Mouse (Mus musculus): ENCODE results near the gene Abi1. TPM values are rescaled to one million over a fixed set of nuclear protein-coding genes. Genes with fewer than 3 reads are reported as not detected.
A peak's percentile ranks its signal among the peaks of the same experiment; 100 is the strongest.
"Not testable (repeated sequence)": the region's sequence is repeated elsewhere in the genome, so short reads cannot be mapped to it uniquely, and the experiment has no call there.

Abi1 gene
- polyA plus RNA-seq, 1 experiment from 2014 or later, result 21.0 TPM

DNA sequence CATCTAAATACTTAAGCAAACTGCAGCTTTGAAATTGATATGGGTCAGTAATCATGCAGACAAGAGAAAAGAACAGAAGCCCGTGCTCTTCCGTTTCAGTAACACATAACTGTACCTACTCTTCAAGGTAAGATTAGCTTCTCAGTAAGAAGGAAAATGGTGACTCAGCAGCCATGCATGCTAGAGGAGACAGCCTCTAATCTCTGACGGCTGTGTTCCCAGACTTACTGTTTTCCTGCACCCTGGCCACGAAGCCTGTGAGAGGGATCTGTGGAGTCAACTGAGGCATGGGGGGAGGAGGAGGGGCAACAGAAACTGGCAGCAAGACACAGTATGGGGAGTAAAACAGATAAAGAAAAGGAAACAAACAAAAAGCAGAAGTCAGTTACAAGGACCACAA lies 90.1 kb downstream of the Abi1 start:
- Histone ChIP-seq H3K27ac (no peak overlapping the region), H3K4me3 (no peak overlapping the region), H3K9me3 (replicated peaks) (no peaks in the 10 kb centered on the region), H3K4me1 (peaks cover 8% of the 10 kb centered on the region), H3K9ac (no peak overlapping the region), H3K36me3 (peaks cover 31% of the 10 kb centered on the region), H3K27me3 (replicated peaks) (no peaks in the 10 kb centered on the region), H3K4me2 (no peak overlapping the region)
- 23% methylated on average over 4 of the region's 4 CpGs for WGBS (ENCODE audit: insufficient replicate concordance)
- peak; percentile 66; the same call in 1 of the 2 replicates for ATAC-seq

DNA sequence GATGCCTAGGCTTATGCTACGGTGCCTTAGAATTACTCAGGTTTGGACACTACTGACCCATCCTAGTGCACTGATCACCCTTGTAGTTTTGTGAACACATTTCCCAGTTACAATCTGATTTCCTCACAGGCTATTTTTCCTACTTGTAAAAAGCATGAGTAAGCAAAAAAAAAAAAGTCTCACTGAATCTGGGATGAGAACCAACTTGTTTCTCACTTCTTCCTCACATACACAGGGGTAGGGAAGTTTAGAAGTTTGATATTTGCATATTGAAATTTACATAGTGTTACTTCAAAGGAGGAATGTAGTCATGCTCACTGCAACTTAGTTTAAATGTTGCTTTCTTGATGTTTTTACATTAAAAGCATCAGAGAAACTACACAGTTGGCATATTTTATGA lies 106.5 kb downstream of the Abi1 start:
- no peak for ATAC-seq

DNA sequence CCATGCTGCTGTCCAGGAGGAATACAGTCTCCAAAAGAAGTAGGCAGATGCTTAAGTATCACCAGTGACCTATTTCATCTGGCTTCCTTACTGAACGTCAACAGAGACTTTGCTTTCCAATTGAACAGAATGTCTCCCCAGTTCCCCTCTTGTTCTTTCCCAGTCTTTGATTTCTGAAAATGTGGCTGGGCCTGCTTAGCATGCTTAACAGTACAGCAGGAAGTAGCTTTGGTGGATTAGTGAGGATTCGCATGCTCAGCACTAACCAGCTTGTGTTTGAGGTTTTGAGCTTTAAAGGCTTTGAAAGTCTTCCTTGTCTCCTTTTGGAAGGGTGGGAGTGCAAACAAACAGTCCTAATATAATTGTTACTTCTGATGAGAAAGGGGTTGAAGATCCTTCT lies 111.8 kb downstream of the Abi1 start:
- ATAC-seq, result no peak
- no peak overlapping the region for H3K9ac ChIP-seq
- WGBS (ENCODE audit: insufficient replicate concordance), result 73% methylated on average over 2 of the region's 2 CpGs
- no peaks in the 10 kb centered on the region for H3K9me3 ChIP-seq (replicated peaks)
- H3K27ac ChIP-seq, result no peak overlapping the region
- H3K4me1 ChIP-seq, result no peaks in the 10 kb centered on the region; the same call in 1 of the 2 replicates
- peaks cover 53% of the 10 kb centered on the region for H3K36me3 ChIP-seq
- no peak overlapping the region for H3K4me3 ChIP-seq
- H3K27me3 ChIP-seq (replicated peaks), result no peaks in the 10 kb centered on the region
- no peak overlapping the region for H3K4me2 ChIP-seq

More for the DNA sequence above, 106.5 kb downstream of the Abi1 start:
- Histone ChIP-seq H3K9ac (no peak overlapping the region), H3K36me3 (peaks cover 81% of the 10 kb centered on the region), H3K27ac (no peak overlapping the region), H3K27me3 (replicated peaks) (no peaks in the 10 kb centered on the region), H3K4me1 (no peaks in the 10 kb centered on the region), H3K4me2 (no peak overlapping the region), H3K9me3 (replicated peaks) (no peaks in the 10 kb centered on the region), H3K4me3 (no peak overlapping the region)
- 79% methylated on average over 1 of the region's 1 CpGs for WGBS (ENCODE audit: insufficient replicate concordance)

DNA sequence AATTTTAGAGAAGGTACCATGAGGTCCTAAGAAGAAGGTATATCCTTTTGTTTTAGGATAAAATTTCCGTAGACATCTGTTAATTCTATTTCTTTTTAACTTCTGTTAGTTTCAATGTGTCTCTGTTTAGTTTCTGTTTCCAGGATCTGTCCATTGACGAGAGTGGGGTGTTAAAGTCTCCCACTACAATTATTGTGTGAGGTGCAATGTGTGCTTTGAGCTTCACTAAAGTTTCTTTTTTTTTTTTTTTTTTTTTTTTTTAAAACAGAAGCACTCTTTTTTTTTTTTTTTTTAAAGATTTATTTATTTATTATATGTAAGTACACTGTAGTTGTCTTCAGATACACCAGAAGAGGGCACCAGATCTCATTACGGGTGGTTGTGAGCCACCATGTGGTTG lies 114.1 kb downstream of the Abi1 start:
- not testable (repeated sequence) for H3K4me2 ChIP-seq; H3K27ac ChIP-seq; H3K4me3 ChIP-seq; ATAC-seq; H3K4me1 ChIP-seq; H3K9ac ChIP-seq; H3K9me3 ChIP-seq (replicated peaks); H3K27me3 ChIP-seq (replicated peaks)
- peaks cover 49% of the 10 kb centered on the region for H3K36me3 ChIP-seq
- WGBS (ENCODE audit: insufficient replicate concordance), result 83% methylated on average over 3 of the region's 3 CpGs

DNA sequence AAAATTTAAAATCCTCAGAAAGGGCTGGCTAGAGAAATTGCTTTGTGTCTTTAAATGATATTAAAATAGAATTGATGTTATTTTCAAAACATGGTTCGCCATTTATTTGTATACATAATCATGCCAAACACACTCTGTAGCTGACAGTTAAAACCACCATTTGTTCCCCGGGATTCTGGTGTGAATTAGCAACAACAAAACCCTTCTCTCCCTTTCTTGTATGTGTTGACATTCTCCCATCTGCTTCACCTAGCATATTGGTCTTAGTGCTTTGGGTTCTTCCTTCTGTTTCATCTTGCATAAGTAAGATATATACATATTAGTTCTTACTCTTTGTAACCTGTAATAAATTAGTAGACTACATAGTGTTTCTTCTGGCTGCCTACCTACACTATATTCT lies 121.4 kb downstream of the Abi1 start:
- no peaks in the 10 kb centered on the region for H3K27me3 ChIP-seq (replicated peaks)
- no peak overlapping the region for H3K4me3 ChIP-seq
- no peak overlapping the region for H3K9ac ChIP-seq
- 79% methylated on average over 2 of the region's 2 CpGs for WGBS (ENCODE audit: insufficient replicate concordance)
- no peaks in the 10 kb centered on the region for H3K9me3 ChIP-seq (replicated peaks)
- peaks cover 76% of the 10 kb centered on the region for H3K36me3 ChIP-seq
- no peaks in the 10 kb centered on the region for H3K4me1 ChIP-seq
- ATAC-seq, result no peak
- H3K4me2 ChIP-seq, result no peak overlapping the region
- H3K27ac ChIP-seq, result no peak overlapping the region

DNA sequence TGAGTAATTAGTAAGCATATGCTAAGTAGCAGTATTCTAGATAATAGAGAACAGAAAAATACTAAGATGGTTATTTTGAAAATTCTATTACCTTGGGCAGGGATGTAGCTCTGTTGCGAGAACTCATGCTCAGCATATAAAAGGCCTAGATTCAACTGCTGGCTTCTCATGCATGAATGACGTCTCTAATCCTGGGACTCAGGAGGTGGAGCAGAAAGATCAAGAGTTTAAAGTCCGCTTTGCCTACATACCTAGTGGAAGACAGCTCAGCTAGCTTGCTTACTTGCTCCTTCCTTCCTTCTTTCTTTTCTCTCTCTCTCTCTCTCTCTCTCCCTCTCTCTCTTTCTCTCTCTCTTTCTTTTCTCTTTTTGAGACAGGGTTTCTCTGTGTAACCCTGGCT lies 125.6 kb downstream of the Abi1 start:
- H3K27me3 ChIP-seq (replicated peaks), result no peaks in the 10 kb centered on the region
- ATAC-seq, result no peak
- H3K9me3 ChIP-seq (replicated peaks), result no peaks in the 10 kb centered on the region
- H3K9ac ChIP-seq, result no peak overlapping the region
- H3K4me2 ChIP-seq, result no peak overlapping the region
- H3K36me3 ChIP-seq, result peaks cover 89% of the 10 kb centered on the region
- H3K27ac ChIP-seq, result no peak overlapping the region
- no peak overlapping the region for H3K4me3 ChIP-seq
- no peaks in the 10 kb centered on the region for H3K4me1 ChIP-seq
- WGBS (ENCODE audit: insufficient replicate concordance), result 86% methylated on average over 3 of the region's 3 CpGs

DNA sequence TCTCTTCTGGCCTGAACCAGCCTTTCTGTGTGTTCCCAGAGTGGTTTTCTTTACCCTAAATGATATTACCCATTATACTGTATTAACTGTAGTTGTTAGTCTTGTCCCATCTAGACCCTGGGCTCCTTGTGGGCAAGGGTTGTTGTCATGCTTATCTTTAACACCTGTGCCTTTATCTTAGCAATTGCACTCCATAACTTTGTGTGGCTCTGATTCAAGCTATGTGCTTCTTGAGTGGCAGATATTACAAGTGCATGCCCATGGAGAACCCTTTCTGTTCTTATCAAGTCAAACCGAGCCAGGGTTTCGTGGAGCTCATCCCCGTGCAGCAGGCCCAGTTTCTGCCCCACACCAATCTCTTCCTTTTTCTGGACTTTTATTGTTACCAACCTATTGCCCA lies 136.1 kb downstream of the Abi1 start:
- H3K36me3 ChIP-seq, result peaks cover 74% of the 10 kb centered on the region
- H3K9me3 ChIP-seq (replicated peaks), result no peaks in the 10 kb centered on the region
- no peaks in the 10 kb centered on the region for H3K27me3 ChIP-seq (replicated peaks)
- H3K4me1 ChIP-seq, result peaks cover 15% of the 10 kb centered on the region; the same call in 1 of the 2 replicates
- H3K9ac ChIP-seq, result no peak overlapping the region
- ATAC-seq, result peak; percentile 67; the same call in 1 of the 2 replicates
- WGBS (ENCODE audit: insufficient replicate concordance), result 37% methylated on average over 3 of the region's 3 CpGs
- H3K4me2 ChIP-seq, result no peak overlapping the region
- no peak overlapping the region for H3K4me3 ChIP-seq
- no peak overlapping the region for H3K27ac ChIP-seq

DNA sequence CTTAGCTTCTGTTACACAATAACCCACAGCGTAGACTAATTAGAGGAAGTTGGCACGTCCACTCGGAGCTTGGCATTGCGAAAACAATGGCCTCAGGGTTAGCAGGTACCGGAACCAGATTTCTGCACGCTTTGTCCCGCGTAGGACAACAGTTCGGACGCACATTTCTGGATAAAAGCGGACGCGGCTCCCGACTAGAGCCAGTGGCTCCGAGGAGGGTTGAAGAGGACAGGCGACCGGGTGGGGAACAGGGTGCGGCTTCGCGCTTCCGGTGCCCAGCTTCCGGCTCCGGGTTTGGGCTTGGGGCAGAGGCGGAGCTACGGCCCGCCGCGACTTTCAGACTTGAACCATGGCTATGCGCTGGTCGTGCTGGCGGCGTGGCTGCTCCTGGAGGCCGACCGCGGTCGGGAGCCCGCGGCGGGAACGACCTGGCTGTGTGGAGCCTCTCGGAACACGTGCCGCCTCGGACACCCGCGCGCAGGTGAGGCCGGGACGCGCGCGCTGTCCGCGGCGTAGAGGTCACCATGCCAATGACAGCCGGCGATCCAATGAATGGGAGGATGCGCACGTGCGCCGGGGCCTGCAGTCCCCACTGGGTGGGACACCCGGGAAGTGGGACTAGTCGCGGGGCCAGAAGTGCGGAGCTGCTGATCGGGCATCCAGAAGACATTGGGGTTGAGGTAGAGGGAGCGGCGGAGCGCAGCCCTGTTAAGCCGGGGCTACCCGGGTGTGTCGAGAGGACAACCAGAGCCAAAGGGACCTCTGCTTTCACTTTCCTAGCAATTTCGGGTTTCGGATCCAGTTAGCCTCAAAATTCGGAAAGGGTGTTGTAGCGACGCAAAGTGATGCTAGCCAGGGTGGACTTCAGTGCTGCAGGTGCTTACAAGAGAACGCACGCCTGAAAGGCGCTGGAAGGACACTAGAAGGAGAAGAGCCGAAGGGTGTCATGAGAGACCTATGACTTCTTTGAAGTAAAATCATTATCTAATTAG lies 144.5 kb downstream of the Abi1 start, which contains the start of gene Pdss1:
Gene Pdss1 (plus strand): TSS at position 241 of the 992 bp plus-strand sequence.
- no peaks in the 10 kb centered on the region for H3K9me3 ChIP-seq (replicated peaks)
- ATAC-seq, result peak; percentile 99
- peaks cover 18% of the 10 kb centered on the region for H3K4me1 ChIP-seq
- H3K36me3 ChIP-seq, result peaks cover 11% of the 10 kb centered on the region
- peak within 1 kb of the TSS; percentile 93 for H3K4me3 ChIP-seq
- under 1% methylated on average over 81 of the region's 81 CpGs for WGBS (ENCODE audit: insufficient replicate concordance)
- H3K4me2 ChIP-seq, result peak within 1 kb of the TSS; percentile 76
- H3K9ac ChIP-seq, result peak within 1 kb of the TSS; percentile 86
- H3K27me3 ChIP-seq (replicated peaks), result no peaks in the 10 kb centered on the region
- H3K27ac ChIP-seq, result peak within 1 kb of the TSS; percentile 85

DNA sequence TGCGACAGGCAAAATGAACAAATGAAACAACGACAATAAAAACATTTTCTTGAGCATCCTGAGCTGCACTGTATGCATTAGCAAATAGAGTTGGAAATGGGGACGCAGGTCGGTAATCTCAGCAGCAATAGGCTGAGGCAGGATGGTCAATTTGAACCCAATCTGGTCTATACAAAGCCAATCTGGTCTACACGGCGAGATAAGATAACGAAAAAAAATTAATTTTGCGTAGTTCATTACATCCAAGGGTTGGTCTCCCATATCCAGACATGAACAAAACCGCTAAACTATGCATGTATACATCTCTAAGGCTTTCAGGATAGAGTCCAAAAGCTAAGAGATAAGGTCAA lies 145.1 kb downstream of the Abi1 start:
- H3K9me3 ChIP-seq (replicated peaks), result no peaks in the 10 kb centered on the region
- peaks cover 18% of the 10 kb centered on the region for H3K4me1 ChIP-seq
- H3K4me2 ChIP-seq, result peak overlapping the region; percentile 76
- peak overlapping the region; percentile 93 for H3K4me3 ChIP-seq
- WGBS (ENCODE audit: insufficient replicate concordance), result 14% methylated on average over 9 of the region's 9 CpGs
- peak overlapping the region; percentile 85 for H3K27ac ChIP-seq
- peak overlapping the region; percentile 86 for H3K9ac ChIP-seq
- no peak for ATAC-seq
- H3K36me3 ChIP-seq, result peaks cover 8% of the 10 kb centered on the region
- no peaks in the 10 kb centered on the region for H3K27me3 ChIP-seq (replicated peaks)

Other genes starting within 250 kb of the Abi1 start
- gene Pdss1, start 144.7 kb downstream of the Abi1 start, polyA plus RNA-seq (2016; fragmentation: Nextera tagmentation; extraction: Ambion mirVana), result 21.9 and 22.2 TPM in 2 replicates
- 18.3 and 18.6 TPM in 2 replicates for gene Acbd5, start 27.9 kb upstream of the Abi1 start, polyA plus RNA-seq (2016; fragmentation: Nextera tagmentation; extraction: Ambion mirVana)
- 8.5 and 8.6 TPM in 2 replicates for gene Mastl, start 115.8 kb upstream of the Abi1 start, polyA plus RNA-seq (2016; fragmentation: Nextera tagmentation; extraction: Ambion mirVana)
- 50.5 and 50.6 TPM in 2 replicates for gene Yme1l1, start 116.1 kb upstream of the Abi1 start, polyA plus RNA-seq (2016; fragmentation: Nextera tagmentation; extraction: Ambion mirVana)
- gene 4931423N10Rik, start 167.2 kb upstream of the Abi1 start, polyA plus RNA-seq (2016; fragmentation: Nextera tagmentation; extraction: Ambion mirVana), result not detected in 2 replicates